Mouse (Mus musculus) heart, postnatal 14 days (tissue): ENCODE results near the gene Tle6. TPM values are rescaled to one million over a fixed set of nuclear protein-coding genes. Genes with fewer than 3 reads are reported as not detected.

Source experiments
- DNase-seq, 2 experiments: peaks; one replicate each; pipeline ENCODE4 v3.0.0; 2021 to 2022
- intact Hi-C: fragments of 180-260 bp; cut with DNase I; formaldehyde crosslinking; loops from one replicate; pipeline ENCODE4 v1.15.1; 2025
- total RNA-seq, 2 experiments: library from RNA; stranded (reverse); gene quantifications; 2 replicates each; pipeline ENCODE4 v1.2.3; 2021

Gene Tle6
- total RNA-seq, 2 experiments from 2014 or later = 8.0 to 10.2 TPM

DNA sequence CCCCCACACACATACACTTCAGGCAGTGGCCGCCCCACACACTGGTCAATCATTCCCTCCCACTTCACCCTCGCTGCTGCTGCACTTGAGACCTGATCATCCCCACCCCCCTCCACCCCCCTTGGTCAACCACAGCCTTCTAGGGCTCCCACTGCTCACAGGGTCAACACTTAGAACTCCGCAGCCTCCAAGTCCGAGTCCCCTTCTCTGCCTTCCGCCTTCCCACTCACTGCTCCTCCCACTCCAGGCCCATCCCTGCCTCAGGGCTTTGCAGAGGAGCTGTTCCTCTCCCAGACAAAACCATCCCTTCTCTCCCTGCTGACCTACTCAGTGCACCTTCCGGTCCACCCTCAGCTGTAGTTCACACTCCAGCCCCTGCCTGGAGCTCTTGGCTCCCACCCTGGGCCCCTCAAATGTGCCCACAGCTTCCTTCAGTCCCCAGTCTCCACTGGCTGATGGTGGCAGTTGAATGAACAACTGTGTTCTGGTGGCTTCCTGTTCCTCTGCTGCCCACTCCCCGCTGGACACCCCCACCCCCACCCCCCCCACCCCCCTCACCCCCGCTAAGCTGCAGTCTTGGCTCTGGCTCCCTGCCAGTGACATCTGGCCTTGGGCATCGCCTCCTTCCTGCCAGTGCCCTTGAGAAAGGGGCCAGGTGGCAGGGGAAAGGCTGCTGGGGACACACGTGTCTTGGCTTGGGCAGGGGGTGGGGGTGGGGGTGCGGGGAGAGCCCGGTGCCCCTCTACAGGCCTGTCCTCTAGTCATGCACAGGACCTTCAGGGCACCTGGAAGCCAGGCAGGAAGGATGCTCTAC is 3.5 kb downstream of the Tle6 start:
- intact Hi-C loops = loop anchor here (2.0 kb wide), 1 partner anchor 23 kb away; the partner anchor contains the start of gene Tle2
- peak; percentile 44 to 50 for DNase-seq

DNA sequence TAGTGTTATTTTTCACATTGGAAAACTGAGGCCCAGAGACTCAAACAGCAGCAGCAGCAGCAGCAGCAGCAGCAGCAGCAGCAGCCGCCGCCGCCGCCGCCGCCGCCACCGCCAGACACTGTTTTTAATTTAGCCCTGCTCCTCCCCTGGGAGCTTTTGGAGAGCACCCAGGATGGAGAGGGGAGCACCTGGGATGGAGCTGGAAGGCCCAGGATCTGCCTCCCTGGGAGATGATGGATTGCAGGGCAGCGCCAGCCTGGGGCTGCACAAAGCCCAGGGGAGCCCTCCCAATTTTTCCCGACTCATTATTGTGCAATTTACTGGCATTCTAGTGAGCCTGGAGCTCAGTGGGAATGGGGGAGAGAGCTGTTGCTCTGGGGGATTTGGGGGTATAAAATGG is 4.3 kb downstream of the Tle6 start:
- peak; percentile 56 to 58 for DNase-seq
- intact Hi-C loops = loop anchor here (2.0 kb wide), 1 partner anchor 22 kb away; the partner anchor contains the start of gene Tle2

DNA sequence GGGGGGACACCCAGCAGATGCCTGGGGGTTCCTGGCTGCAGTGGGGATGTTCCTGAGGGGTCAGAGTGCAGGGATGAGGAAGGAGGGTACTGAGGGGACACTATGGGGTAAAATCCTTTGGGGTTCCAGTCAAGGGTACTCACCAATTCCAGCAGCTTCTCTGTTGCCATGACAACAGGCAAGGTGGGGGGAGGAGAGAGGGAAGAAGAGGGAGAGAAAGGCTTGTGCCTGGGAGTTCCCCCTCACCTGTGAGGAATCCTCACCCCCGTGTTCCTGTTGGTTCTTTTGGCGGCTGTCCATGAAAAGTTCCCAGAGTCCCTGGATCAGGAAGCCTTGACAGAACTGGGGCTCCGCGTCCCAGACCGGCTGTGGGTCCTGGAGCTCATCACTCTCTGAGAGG is 5.3 kb downstream of the Tle6 start:
- no peak for DNase-seq
- intact Hi-C loops = no loop called here

DNA sequence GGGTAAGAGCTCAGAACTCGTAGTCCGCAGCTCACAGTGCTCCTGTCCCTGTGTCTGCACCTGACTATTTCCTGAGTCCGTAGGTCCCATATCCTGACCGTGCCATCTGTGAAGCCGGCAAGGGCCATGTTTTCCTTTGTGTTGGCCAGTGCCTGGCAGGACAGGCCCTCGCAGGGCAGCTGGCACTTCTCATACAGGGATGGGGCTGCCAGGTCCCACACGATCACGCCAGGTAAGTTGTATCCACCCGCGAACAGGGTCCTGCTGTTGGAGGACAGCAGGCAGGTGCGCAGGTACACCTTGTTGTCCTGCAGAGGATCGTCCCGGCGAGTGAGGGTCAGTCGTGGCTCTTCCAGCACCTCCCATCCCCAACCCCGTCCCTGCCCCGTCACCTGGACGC is 6.9 kb downstream of the Tle6 start:
- no peak for DNase-seq
- intact Hi-C loops = no loop called here

DNA sequence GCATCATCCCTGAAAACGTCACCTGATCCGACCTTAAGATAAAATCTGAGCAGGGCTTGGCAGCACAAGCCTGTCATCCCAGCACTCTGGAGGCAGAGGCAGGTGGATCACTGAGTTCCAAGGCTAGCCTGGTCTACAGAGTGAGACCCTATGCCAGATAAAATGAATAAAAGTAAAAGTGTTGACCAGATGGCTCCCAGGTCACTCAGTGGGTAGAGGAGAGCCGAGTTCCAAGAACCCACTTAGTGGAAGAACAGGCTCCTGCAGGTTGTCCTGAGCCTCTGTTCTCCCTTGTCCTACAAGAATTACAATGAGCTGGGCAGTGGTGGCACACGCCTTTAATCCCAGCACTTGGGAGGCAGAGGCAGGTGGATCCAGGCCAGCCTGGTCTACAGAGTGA is 7.7 kb downstream of the Tle6 start:
- no peak for DNase-seq
- intact Hi-C loops = no loop called here

DNA sequence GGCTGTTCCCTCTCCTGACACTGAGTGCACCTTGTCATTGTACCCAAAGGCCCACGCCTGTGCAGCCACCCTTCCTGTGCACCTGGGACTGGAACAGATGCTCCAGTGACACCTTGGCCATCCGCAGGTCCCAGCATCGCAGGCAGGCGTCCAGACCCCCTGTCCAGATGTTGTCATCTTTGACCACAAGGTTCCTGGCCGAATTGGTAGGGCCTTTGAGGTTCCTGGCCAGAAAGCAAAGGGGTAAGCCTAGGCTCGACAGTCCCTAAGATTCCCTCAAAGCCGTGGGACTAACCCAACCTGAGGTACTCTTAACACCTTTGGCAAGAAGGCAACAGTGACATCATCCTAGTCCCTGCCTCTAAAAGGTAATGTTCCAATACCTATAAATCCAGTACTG is 8.2 kb downstream of the Tle6 start:
- DNase-seq = no peak
- intact Hi-C loops = no loop called here

DNA sequence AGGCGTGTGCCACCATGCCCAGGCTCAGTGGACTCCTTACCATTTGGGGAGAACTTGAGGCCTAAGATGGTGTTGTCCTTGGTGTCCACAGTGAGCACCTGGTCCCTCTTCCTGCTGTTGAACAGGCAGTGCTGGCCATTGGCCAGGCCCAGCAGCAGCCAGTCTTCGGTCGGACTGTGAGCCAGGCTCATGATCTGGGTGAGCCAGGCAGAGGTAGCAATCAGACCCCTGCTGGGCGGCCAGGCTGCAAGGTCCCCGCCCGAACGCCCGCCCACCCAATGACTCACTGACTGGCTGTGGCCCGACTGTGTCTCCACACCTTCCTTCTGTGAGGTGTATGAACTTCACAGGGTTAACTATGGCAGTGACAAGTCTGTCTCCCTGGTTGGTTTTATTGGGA is 9.0 kb downstream of the Tle6 start:
- DNase-seq = no peak

DNA sequence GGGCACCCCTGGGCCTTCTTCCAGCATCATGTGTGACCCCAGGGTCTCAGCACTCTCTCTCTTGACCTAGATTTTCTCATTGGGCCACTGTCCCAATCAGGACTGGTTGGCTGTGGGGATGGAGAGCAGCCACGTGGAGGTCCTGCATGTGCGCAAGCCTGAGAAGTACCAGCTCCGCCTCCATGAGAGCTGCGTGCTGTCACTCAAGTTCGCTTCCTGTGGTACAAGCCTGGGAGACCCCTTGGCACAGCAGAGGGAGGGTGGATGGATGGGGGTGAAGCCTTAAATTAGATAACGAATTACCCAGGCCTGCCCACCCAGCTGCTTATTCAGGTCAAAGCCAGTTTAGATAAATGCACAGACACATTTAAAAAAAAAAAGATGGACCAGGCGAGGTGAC is 12.1 kb downstream of the Tle6 start:
- no peak for DNase-seq
- intact Hi-C loops = no loop called here

More for the DNA sequence above, 9.0 kb downstream of the Tle6 start:
- intact Hi-C loops = no loop called here

DNA sequence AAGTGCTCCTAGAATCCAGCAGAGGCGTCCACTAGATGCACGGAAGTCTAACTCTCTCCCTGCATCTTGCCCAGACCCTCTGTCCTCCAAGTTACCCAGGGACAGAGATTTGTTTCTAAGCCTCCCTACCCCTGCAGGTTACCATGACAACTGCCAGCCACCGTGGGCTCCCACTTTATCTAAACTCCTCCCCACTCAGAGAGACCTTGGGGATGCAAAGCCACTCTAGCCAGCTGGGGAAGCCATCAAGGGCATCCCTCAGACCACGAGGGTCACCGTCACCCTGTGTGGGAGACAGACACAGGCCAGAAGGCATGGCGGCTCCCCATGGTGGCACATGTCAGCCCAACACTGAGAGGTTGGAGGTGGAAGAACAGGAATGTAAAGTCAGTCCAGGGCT is 17.5 kb downstream of the Tle6 start:
- intact Hi-C loops = no loop called here
- DNase-seq = no peak

DNA sequence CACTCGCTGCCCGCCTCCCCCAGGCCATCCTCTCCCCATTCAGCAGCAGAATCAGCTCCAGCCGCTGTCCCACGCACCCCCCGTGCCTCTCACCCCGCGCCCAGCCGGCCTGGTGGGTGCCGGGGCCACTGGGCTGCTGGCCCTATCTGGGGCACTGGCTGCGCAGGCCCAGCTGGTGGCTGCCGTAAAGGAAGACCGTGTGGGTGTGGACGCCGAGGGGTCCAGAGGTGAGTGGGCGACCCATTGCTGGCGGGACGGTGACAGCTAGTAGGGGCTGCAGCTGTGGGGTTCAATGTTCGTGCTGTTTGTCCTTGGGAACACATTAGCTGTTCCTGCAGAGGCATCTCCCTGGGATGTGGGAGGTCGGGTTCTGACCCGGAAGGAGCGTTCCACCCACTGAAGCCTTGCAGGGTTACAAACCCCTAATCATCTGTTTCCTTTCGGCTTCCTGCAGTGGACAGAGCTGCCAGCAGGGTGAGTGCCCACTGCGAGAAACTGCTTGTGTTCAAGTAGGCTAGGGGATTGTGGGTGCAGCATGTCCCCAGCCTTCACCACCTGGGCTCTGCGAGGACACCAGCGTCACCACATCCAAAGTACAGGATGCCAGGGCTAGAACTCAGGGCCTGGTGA is 20.3 kb downstream of the Tle6 start:
- DNase-seq = no peak
- intact Hi-C loops = no loop called here

DNA sequence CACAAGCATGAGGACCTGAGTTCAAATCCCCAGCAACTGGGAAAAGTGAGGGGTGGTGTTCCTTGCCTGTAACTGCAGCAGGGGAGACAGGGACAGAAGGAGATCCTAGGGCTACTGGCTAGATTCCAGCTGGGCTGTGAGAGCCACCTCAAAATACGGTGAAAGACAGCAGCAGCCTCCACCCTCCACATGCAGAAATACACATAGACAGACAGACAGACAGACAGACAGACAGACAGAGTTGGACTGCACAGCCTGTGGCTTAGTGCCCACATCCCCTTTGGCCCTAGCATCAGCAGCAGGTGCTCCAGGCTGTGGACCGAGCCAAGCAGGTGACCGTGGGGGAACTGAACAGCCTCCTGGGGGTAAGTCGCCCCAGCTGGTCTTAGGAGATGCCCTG is 20.9 kb downstream of the Tle6 start:
- intact Hi-C loops = no loop called here
- DNase-seq = no peak

DNA sequence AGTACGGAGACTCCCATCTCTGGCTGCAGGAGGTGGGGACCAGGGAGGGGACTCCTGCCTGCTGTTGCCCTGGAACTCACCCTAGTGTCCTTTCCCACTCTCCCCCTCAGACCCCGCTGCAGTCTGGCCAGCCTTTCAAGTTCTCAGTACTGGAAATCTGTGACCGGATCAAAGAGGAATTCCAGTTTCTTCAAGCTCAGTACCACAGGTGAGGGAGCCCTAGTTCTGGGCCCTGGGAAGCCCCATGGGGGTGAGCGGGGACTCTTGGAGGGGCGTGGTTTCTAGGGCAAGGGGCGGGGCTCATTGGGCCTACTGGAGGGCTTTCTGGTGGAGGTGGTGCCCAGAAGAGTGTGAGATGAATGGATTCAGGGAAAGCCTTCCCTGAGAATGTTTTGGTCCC is 25.2 kb downstream of the Tle6 start:
- DNase-seq = no peak
- intact Hi-C loops = loop anchor here (2.0 kb wide), 1 partner anchor 21 kb away; no protein-coding TSS in a partner anchor

DNA sequence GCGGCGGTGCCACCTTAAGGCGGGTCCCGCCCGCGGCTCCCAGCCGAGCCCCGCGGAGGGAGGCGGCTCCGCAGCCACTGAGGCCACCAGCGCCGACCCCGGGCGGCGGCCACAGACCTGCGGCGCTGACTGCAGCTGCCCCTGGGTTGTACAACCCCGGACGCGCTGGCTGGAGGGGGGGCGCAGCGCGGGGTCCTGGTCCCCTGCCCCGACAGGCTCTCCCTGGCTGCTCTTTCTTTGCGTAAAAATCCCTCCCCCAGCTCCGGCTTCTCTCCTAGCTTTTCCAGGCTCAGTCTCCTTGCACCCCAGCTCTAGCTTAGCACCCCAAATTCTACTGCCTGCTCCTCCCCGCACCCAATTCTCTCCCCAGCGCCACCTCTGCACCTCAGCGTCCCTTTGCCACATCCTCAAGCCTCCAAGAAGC is 25.7 kb downstream of the Tle6 start:
- DNase-seq = peak; percentile 69 to 76
- intact Hi-C loops = loop anchor here (2.0 kb wide), 1 partner anchor 22 kb away; no protein-coding TSS in a partner anchor

DNA sequence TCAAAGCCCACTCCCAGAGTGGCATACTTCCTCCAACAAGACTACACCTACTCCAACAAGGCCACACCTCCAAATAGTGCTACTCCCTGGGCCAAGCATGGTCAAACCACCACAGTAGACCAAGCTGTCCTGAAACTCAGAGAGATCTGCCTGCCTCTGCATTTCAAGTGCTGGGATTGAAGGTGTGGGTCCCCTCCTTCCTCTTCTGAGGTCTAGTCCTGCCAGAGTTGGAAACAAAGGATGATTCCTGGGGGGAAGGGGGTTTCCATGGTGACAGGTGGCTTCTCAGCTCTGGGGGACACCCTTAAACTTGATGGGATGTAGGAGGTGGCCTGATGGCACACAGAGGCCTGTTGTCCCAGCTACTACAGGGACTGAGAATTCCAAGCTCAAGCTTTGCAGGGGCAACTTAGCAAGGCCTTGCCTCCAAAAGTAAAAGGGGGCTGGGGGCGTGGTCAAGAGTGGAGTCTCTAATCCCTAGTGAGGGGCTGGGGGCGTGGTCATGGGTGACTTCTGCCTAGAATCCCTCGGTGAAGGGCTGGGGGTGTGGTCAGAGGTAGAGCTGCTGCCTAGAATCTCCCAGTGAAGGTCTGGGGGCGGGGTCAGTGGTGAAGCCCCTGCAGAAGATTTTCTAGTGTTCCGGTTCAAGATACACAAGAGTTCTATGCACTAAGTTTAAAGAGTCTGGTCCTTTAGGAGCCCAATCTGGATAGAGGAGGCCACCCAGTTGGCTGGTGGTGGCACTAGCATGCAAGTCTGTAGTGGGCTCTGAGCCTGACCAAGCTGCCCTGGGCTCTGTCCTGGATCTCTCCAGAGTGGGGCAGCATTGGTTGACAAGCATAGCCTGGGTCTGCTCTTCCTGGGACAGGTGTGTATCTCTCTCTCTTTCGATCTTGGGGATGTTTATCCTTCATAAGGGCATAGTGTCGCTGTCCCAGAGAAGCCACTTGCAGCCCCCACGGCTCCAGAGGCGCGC is 26.5 kb downstream of the Tle6 start, which contains the start of gene Tle2:
Gene Tle2, plus strand, starts transcription at position 481 of the 976 bp plus-strand sequence.
- intact Hi-C loops = loop anchor here (2.0 kb wide), 1 partner anchor 22 kb away; no protein-coding TSS in a partner anchor
- no peak for DNase-seq

DNA sequence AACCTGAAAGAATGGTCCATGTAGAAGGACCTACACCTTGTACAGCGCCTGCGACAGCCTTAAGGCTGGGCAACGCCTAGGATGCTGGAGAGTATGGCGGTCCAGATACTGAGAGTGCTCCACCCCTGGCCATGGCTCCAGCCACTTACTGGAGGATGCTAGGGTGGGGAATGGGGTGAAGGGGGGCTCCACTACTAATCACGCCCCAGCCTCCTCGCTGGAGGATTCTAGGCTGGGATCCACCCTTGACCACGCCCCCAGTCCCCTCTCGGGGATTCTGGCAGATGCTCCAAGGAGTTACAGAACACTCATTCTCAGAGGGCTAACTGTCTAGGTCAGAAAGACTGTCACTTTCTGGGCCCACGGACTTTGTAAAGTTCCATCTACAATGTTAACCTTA is 27.9 kb downstream of the Tle6 start:
- peak; percentile 69 to 71 for DNase-seq
- intact Hi-C loops = no loop called here

DNA sequence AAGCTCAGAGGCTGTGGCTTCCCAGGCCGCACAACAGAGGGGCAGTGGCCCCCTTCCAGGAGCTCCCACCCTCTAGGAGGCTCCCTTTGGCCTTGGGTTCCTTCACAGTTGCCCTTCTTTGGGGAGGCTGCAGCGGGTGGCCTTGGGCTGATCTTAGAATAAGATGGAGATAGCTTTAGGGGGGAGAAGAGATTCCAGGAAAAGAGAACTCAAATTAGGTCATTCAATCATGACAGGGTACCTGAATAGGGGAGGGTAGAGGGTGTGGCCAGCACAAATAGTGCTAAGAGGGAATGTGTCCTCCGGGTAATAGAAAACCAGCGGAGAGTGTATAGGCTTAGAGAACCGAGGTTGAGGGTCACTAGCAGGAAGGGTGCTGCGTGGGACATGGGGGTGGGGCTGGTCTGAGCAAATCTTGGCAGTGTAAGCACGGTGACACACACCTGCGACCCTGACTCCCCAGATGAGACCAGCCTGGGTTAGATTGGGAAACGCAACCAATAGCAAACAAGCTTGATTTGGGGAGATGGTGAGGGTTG is 28.7 kb downstream of the Tle6 start:
- no peak for DNase-seq
- intact Hi-C loops = no loop called here

DNA sequence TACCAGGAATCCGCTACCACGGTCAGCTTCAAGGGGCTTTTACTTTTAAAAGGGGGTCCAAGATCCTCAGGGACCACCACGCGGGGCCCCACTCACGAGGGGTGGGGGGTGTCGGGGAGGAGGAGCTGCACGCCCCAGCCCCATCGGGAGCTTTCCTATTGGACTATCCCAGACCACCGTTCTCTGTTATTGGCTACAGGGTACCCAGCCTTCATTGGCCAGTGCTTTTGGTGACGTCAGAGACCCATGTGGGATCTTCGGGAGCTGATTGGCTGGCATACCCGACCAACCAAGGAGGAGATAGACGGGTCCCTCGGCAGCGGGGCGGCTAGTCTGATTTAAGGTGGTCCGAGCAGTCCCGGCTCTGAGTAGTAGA is 29.4 kb downstream of the Tle6 start:
- intact Hi-C loops = no loop called here
- DNase-seq = peak; percentile 96 to 99

DNA sequence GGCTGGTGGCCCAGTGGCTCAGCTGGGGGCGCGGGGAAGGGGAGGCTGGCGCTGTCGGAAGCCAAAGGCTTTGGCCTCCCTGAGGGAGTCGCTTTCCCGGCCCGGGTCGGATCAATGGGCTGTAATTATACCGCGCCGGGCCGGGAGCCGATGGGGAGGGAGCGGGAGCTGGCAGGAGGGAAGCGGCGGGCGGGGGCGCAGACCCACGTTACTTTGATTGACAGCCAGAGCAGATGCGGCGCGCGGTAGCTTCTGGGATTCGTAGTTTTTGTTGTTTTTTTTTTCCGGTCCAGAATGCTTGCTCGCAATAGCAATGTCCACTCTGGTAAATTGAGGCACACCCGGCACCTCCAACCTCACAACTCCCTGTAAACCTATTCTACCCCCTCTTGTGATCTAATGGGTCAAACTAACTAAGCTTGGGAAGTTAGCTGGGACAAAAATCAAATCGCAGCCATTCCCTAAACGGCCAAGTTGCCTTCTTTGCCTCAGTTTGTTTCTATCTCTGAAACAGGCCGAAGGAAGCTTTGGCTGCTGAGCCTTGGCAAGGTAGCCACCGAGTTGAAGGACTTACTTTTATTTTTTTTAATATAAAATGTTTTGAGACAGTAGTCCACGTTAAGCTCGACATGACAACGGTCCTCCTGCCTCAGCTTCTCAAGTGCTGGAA is 29.9 kb downstream of the Tle6 start:
- peak; percentile 93 to 95 for DNase-seq
- intact Hi-C loops = no loop called here

DNA sequence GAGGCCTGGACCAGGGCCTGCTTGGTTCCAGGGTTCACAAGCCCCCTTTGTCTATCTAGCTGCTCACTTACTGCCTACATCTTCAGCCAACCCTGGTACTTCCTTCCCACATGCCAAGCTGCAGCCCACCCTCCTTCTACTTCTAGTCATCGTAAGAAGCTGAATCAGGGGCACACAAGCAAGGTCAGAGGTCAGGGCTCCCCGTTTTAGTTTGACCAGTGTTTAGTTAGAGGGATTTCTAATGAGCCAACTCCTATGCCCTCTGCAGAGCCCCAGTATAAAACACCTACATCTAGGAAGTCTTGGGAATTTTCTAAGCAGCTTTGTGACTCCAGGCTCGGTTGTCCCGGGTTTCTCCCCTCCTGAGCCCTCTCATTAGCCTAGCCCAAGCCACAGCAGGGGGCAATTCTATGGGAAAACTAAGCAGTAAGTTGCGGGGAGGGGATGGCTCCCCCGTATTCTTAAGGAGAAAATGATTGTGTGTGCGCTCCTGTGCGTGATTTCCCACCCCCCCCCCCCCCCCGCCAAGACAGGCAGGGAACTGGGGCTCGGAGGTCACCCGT is 30.6 kb downstream of the Tle6 start:
- DNase-seq = no peak
- intact Hi-C loops = no loop called here
